Mouse (Mus musculus): ENCODE measurements at regions not wholly inside any gene's neighbourhood (a gene's known extent, or its start where the extent isn't known, plus 50 kb on each side); places are given as distances from the start of the nearest gene placed in this dataset.

DNA sequence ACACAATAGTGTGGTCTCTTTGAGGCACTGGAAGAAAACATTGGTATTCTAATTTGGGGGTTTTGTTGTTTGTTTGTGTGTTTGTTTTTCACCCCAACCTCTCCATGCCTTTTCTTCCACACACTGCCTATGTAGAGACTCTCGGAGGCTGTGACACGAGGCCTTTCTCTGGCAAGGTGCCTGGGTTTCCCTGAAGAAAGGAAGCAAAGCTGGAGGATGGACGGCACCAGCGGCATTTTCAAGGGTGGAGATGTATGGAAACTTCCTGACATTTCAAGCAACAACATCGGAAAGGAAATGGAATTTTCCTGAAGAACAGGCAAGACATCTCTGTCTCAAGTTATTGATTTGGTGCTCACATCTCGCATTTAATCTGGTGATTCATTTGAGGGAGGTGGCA lies 155.0 kb upstream of the Fggy start:
- no peak for ATAC-seq
- 78% methylated on average over 6 of the region's 6 CpGs for whole genome bisulfite sequencing
- no peaks in the 10 kb centered on the region for H3K9me3 ChIP-seq (replicated peaks; ENCODE audit: control insufficient read depth, low read length)
- no peak overlapping the region for H3K27ac ChIP-seq (ENCODE audit: low read depth, low read length)
- no peak overlapping the region for H3K9ac ChIP-seq (ENCODE audit: low read length)
- no peak overlapping the region for H3K4me3 ChIP-seq (ENCODE audit: low read depth, low read length)
- H3K36me3 ChIP-seq (ENCODE audit: control insufficient read depth, insufficient read depth, low read length), result no peaks in the 10 kb centered on the region
- no peak for DNase-seq (ENCODE audit: low spot score)
- H3K27me3 ChIP-seq (replicated peaks; ENCODE audit: control insufficient read depth, insufficient read depth, low read length), result no peaks in the 10 kb centered on the region
- no peaks in the 10 kb centered on the region for H3K4me1 ChIP-seq (ENCODE audit: control insufficient read depth, insufficient read depth, low read length)
- H3K4me2 ChIP-seq (ENCODE audit: low read length), result no peak overlapping the region

DNA sequence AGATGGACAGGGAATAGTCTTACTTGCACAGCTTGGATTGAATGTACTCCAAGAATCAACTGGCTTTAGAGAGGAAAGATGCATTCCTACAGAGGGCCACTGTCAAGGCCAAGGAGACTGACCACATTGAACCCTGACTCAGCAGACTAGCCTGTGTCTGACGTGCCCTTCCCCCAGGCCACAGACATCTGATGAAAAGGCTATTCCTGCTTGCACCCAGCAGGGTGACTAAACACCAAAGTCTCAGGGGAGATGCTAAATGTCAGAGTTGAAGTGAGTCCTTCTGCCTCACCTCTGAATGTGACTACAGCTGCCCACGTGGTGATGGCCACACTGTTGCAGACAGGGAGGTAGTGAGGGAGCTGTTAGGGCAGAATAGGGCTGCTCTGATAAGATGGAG lies 140.2 kb upstream of the Fggy start:
- Histone ChIP-seq H3K9ac (ENCODE audit: low read length) (no peak overlapping the region), H3K4me2 (ENCODE audit: low read length) (no peak overlapping the region), H3K9me3 (replicated peaks; ENCODE audit: control insufficient read depth, low read length) (no peaks in the 10 kb centered on the region), H3K27me3 (replicated peaks; ENCODE audit: control insufficient read depth, insufficient read depth, low read length) (no peaks in the 10 kb centered on the region), H3K4me3 (ENCODE audit: low read depth, low read length) (no peak overlapping the region), H3K36me3 (ENCODE audit: control insufficient read depth, insufficient read depth, low read length) (no peaks in the 10 kb centered on the region), H3K4me1 (ENCODE audit: control insufficient read depth, insufficient read depth, low read length) (no peaks in the 10 kb centered on the region), H3K27ac (ENCODE audit: low read depth, low read length) (no peak overlapping the region)
- no peak for DNase-seq (ENCODE audit: low spot score)
- no peak for ATAC-seq
- 47% methylated on average over 2 of the region's 2 CpGs for WGBS

DNA sequence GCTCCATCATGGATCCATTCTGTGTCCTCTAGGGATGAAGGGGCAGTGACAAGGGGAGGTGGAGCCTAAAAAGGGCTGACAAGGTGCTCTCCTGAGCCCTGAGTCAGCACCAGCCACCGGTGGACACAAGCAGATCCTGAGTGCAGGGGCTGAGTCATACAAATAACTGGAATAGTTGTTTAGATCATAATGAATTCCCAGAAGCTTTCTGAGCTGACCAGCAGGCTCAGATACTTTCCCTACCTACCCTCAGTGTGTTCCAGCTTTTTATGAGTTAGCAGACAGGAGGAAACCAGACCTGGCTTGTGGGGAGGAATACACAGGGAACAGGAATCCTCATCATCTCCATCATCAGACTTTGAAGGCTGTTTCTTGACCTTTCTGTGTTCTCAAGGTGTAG lies 130.7 kb upstream of the Fggy start:
- no peak overlapping the region for H3K4me2 ChIP-seq (ENCODE audit: low read length)
- DNase-seq (ENCODE audit: low spot score), result no peak
- no peak overlapping the region for H3K27ac ChIP-seq (ENCODE audit: low read depth, low read length)
- H3K9me3 ChIP-seq (replicated peaks; ENCODE audit: control insufficient read depth, low read length), result no peaks in the 10 kb centered on the region
- no peaks in the 10 kb centered on the region for H3K36me3 ChIP-seq (ENCODE audit: control insufficient read depth, insufficient read depth, low read length)
- H3K4me3 ChIP-seq (ENCODE audit: low read depth, low read length), result no peak overlapping the region
- ATAC-seq, result no peak
- H3K4me1 ChIP-seq (ENCODE audit: control insufficient read depth, insufficient read depth, low read length), result no peaks in the 10 kb centered on the region
- H3K9ac ChIP-seq (ENCODE audit: low read length), result no peak overlapping the region
- no peaks in the 10 kb centered on the region for H3K27me3 ChIP-seq (replicated peaks; ENCODE audit: control insufficient read depth, insufficient read depth, low read length)
- 77% methylated on average over 1 of the region's 1 CpGs for WGBS

DNA sequence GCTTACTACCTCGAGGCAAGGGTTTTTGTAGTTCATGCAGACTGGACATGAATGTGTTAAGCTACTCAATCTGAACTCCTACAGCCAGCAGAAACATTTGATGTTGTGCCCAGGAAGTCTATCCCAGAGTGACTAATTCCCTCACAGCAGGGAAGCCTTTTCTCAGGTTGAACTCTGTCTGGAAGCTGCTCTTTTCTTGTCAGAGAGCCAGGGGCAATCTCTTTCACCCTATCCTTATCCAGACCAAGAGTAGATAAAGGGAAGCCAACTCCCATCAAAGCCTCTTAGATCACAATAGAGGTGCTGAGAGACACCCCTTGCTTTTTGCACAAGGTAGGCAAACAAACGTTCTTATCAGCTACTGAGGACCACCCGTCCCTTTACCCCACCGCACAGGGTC lies 122.8 kb upstream of the Fggy start:
- no peak for ATAC-seq
- Histone ChIP-seq H3K9ac (ENCODE audit: low read length) (no peak overlapping the region), H3K36me3 (ENCODE audit: control insufficient read depth, insufficient read depth, low read length) (no peaks in the 10 kb centered on the region), H3K27me3 (replicated peaks; ENCODE audit: control insufficient read depth, insufficient read depth, low read length) (no peaks in the 10 kb centered on the region), H3K9me3 (replicated peaks; ENCODE audit: control insufficient read depth, low read length) (no peaks in the 10 kb centered on the region), H3K4me3 (ENCODE audit: low read depth, low read length) (no peak overlapping the region), H3K4me2 (ENCODE audit: low read length) (no peak overlapping the region), H3K27ac (ENCODE audit: low read depth, low read length) (no peak overlapping the region), H3K4me1 (ENCODE audit: control insufficient read depth, insufficient read depth, low read length) (no peaks in the 10 kb centered on the region)
- DNase-seq (ENCODE audit: low spot score), result peak; percentile 43
- WGBS, result 11% methylated on average over 4 of the region's 4 CpGs

DNA sequence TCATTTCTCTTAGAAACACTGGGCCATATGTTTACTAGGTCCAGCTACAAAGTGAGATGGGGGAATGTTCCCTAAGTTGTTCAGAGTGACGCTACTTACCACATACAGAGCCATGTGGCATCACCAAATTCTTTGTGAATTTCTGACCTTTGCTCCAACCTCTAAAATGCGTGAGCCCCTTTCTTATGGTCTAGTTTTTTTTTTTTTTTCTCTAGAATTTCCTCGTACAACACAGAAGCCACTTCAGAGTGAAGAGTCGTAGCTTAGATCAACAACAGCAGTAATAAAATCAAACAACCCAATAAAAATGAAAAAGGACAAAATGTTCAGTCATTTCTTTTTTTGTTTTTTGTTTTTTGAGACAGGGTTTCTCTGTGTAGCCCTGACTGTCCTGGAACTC lies 122.2 kb upstream of the Fggy start:
- H3K36me3 ChIP-seq (ENCODE audit: control insufficient read depth, insufficient read depth, low read length), result no peaks in the 10 kb centered on the region
- no peaks in the 10 kb centered on the region for H3K4me1 ChIP-seq (ENCODE audit: control insufficient read depth, insufficient read depth, low read length)
- 64% methylated on average over 4 of the region's 4 CpGs for WGBS
- ATAC-seq, result no peak
- no peaks in the 10 kb centered on the region for H3K27me3 ChIP-seq (replicated peaks; ENCODE audit: control insufficient read depth, insufficient read depth, low read length)
- H3K4me2 ChIP-seq (ENCODE audit: low read length), result no peak overlapping the region
- DNase-seq (ENCODE audit: low spot score), result no peak
- no peaks in the 10 kb centered on the region for H3K9me3 ChIP-seq (replicated peaks; ENCODE audit: control insufficient read depth, low read length)
- no peak overlapping the region for H3K27ac ChIP-seq (ENCODE audit: low read depth, low read length)
- H3K4me3 ChIP-seq (ENCODE audit: low read depth, low read length), result no peak overlapping the region
- no peak overlapping the region for H3K9ac ChIP-seq (ENCODE audit: low read length)

DNA sequence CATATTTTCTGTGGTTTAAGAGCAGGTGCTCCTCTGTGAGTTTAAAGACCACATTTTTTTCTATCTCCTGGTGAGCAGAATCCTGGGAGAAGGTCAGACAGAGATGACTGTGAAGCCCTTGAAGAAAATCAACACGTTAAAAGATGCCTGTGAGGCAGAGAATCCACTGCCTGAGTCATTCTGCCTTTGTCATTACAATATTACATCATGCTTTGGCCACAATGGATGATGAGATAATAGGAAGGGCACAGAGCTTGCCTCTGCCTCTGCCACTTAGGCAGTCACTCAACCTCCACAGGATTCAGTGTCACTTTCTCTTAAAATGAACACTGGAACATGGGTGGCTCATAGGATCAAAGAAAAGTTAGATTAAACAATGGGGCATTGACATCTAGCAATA lies 117.5 kb upstream of the Fggy start:
- 14% methylated on average over 1 of the region's 1 CpGs for whole genome bisulfite sequencing
- H3K4me3 ChIP-seq (ENCODE audit: low read depth, low read length), result no peak overlapping the region
- no peak overlapping the region for H3K9ac ChIP-seq (ENCODE audit: low read length)
- no peak overlapping the region for H3K27ac ChIP-seq (ENCODE audit: low read depth, low read length)
- H3K9me3 ChIP-seq (replicated peaks; ENCODE audit: control insufficient read depth, low read length), result no peaks in the 10 kb centered on the region
- DNase-seq (ENCODE audit: low spot score), result no peak
- no peak for ATAC-seq
- H3K36me3 ChIP-seq (ENCODE audit: control insufficient read depth, insufficient read depth, low read length), result no peaks in the 10 kb centered on the region
- no peaks in the 10 kb centered on the region for H3K27me3 ChIP-seq (replicated peaks; ENCODE audit: control insufficient read depth, insufficient read depth, low read length)
- no peaks in the 10 kb centered on the region for H3K4me1 ChIP-seq (ENCODE audit: control insufficient read depth, insufficient read depth, low read length)
- H3K4me2 ChIP-seq (ENCODE audit: low read length), result no peak overlapping the region

DNA sequence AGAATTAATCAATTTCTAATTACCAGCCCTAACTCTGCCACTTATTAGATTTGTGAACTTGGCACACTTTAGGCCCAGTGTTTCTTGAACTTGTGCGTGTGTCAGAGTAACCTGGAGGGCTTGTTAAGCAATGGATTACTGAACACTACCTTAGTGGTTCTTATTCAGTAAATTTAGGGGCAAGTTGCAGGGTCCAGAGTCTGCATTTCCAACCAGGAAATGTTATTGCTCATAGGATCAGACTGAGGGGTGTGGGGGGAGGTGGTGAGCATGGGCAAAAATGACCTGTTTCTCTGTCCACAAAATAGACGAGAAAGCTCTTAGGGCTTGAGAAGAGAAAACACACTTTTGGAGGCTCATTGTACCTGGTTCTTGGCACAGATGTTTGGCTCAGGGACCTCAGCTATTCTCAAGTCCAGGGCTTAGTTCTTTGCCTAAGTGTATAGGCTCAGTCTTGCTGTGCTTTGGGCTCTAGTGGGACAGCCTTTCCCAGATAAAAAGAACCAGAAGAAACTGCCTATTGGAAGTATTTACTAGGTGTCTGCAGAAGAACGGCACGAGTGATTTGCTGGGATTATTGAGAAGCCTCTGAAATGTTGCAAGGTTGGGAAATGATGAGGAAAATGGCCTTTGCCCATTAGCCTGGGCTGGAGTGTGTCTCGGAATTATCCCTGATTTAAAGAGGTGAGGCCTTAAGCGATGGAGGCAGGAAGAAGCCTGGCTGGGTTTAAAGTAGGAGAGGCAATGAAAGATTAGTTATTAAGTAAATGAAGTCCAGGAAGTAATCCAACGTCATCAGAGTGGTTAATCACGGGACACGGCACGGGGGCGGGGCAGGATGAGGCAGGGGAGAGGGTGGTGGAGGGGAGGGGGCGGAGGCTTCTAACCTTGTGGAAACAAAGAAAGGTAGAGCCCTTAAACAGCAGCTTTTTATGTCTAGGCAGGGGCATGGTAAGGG lies 113.2 kb upstream of the Fggy start:
- Histone ChIP-seq H3K9me3 (replicated peaks; ENCODE audit: control insufficient read depth, low read length) (no peaks in the 10 kb centered on the region), H3K27ac (ENCODE audit: low read depth, low read length) (no peak overlapping the region), H3K4me3 (ENCODE audit: low read depth, low read length) (no peak overlapping the region), H3K36me3 (ENCODE audit: control insufficient read depth, insufficient read depth, low read length) (no peaks in the 10 kb centered on the region), H3K9ac (ENCODE audit: low read length) (no peak overlapping the region), H3K27me3 (replicated peaks; ENCODE audit: control insufficient read depth, insufficient read depth, low read length) (no peaks in the 10 kb centered on the region), H3K4me2 (ENCODE audit: low read length) (no peak overlapping the region), H3K4me1 (ENCODE audit: control insufficient read depth, insufficient read depth, low read length) (no peaks in the 10 kb centered on the region)
- WGBS, result 52% methylated on average over 12 of the region's 12 CpGs
- ATAC-seq, result no peak
- DNase-seq (ENCODE audit: low spot score), result no peak

DNA sequence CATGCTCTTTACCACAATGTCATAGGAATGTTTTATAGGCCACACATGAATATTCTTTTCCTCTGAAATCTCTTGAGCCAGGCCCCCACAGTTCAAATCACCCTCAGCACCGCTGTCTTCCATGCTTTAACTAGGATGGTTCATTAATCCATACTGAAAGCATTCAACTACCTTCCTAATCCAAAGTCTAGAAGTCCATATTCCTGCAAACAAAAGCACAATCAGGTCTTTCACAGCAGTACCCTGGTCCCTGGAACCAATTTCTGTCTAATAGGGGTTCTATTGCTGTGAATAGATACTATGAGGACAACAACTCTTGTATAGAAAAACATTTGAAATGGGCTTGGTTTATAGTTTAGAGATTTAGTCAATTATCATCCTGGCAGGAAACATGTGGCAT lies 107.0 kb upstream of the Fggy start:
- H3K4me2 ChIP-seq (ENCODE audit: low read length), result no peak overlapping the region
- no peaks in the 10 kb centered on the region for H3K27me3 ChIP-seq (replicated peaks; ENCODE audit: control insufficient read depth, insufficient read depth, low read length)
- no peaks in the 10 kb centered on the region for H3K9me3 ChIP-seq (replicated peaks; ENCODE audit: control insufficient read depth, low read length)
- no peaks in the 10 kb centered on the region for H3K36me3 ChIP-seq (ENCODE audit: control insufficient read depth, insufficient read depth, low read length)
- H3K4me1 ChIP-seq (ENCODE audit: control insufficient read depth, insufficient read depth, low read length), result no peaks in the 10 kb centered on the region
- WGBS, result 38% methylated on average over 1 of the region's 1 CpGs
- no peak overlapping the region for H3K4me3 ChIP-seq (ENCODE audit: low read depth, low read length)
- no peak overlapping the region for H3K27ac ChIP-seq (ENCODE audit: low read depth, low read length)
- ATAC-seq (no peak), DNase-seq (ENCODE audit: low spot score) (no peak)
- no peak overlapping the region for H3K9ac ChIP-seq (ENCODE audit: low read length)

DNA sequence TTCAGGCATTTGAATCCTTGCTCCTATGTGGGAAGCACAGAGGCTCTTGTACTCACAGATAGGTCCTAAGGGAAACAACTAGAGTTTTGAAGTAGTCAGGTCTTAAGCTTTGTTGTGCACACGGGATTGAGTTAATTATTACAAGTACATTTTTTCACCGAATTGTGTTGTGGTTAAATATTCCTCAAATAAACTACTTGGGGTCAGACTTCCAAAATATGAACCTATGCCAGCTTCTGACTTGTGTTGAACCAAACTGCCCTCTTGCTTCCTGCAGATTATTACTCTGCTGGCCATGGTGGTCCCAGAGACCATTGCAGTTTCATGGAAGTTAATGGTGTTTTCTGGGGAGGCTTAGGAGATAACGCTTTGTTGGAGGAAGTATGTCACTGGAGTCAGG lies 105.5 kb upstream of the Fggy start:
- Histone ChIP-seq H3K4me1 (ENCODE audit: control insufficient read depth, insufficient read depth, low read length) (no peaks in the 10 kb centered on the region), H3K27me3 (replicated peaks; ENCODE audit: control insufficient read depth, insufficient read depth, low read length) (no peaks in the 10 kb centered on the region), H3K9ac (ENCODE audit: low read length) (no peak overlapping the region), H3K27ac (ENCODE audit: low read depth, low read length) (no peak overlapping the region), H3K4me3 (ENCODE audit: low read depth, low read length) (no peak overlapping the region), H3K4me2 (ENCODE audit: low read length) (no peak overlapping the region), H3K36me3 (ENCODE audit: control insufficient read depth, insufficient read depth, low read length) (no peaks in the 10 kb centered on the region), H3K9me3 (replicated peaks; ENCODE audit: control insufficient read depth, low read length) (no peaks in the 10 kb centered on the region)
- DNase-seq (ENCODE audit: low spot score) (no peak), ATAC-seq (no peak)
- WGBS, result 91% methylated on average over 3 of the region's 3 CpGs
